Mouse (Mus musculus) heart, postnatal 0 days (tissue): ENCODE results near the gene Hilpda.

ENCODE experiments used
- CTCF ChIP-seq: IDR thresholded peaks from 2 replicates; pipeline ENCODE4 v1.5.1; 2016; ENCODE audit warnings: antibody characterized with exemption, control low read depth, low read depth
- EP300 ChIP-seq: IDR thresholded peaks from 2 replicates; pipeline ENCODE4 v1.6.1; 2016; ENCODE audit warnings: antibody characterized with exemption, low read depth

- TF ChIP-seq EP300 = no peak
- TF ChIP-seq CTCF = peak; percentile 28; the same call in 1 of the 2 replicates
Observed at GRCm38 (mm10) chr6:29241697-29242096, 30.6 kb upstream of the Hilpda start.
